Mouse (Mus musculus) ES-Bruce4 (cell line): Measurements from ENCODE around the gene Tnk1.

Experiments
- EP300 ChIP-seq: IDR thresholded peaks from 2 replicates; pipeline ENCODE4 v1.6.1; 2011; ENCODE audit warnings: low read depth, low read length; ENCODE audit not compliant: insufficient read depth
- POLR2A ChIP-seq: IDR thresholded peaks from one replicate; pipeline ENCODE4 v1.8.1; 2011; ENCODE audit warnings: low read length; ENCODE audit not compliant: insufficient read depth

DNA sequence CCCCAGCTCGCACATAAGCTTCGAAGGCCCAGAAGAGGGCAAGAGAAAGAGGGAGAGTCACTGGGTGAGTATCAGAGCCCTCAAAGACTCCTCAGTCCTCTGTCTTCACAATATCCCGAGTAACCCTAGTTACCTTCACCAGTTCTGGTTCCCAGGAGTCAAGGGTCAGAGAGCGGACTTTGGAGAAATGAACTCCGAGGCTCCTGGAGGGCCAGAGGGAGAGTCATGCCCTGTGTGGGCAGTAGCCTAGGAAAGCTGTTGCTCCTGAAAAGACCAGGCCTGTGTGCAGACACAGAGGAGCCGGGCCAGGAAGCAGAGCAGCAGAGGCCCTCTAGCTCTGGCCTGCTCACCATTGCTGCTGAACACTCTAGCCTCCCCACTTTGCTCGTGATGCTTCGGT, 26.1 kb upstream of the Tnk1 start:
- no peak for TF ChIP-seq POLR2A
- TF ChIP-seq EP300, result no peak
